Mouse (Mus musculus) ES-E14 (cell line): ENCODE results near the gene Grin2a. TPM values are rescaled to one million over a fixed set of nuclear protein-coding genes. Genes with fewer than 3 reads are reported as not detected.

Source experiments
- DNase-seq: peaks from one replicate; pipeline ENCODE4 v3.0.0-alpha.2; 2013; ENCODE audit warnings: low read depth, low spot score
- H3K27ac ChIP-seq: 2 replicates; pipeline ENCODE4 v1.5.1; 2012; ENCODE audit warnings: low read depth, mild to moderate bottlenecking, low read length, moderate library complexity, mixed read lengths; ENCODE audit not compliant: poor library complexity, insufficient read depth, severe bottlenecking
- H3K36me3 ChIP-seq: 2 replicates; pipeline ENCODE4 v1.6.1; 2012; ENCODE audit warnings: mild to moderate bottlenecking, low read length, moderate library complexity, mixed read lengths; ENCODE audit not compliant: control insufficient read depth, poor library complexity, insufficient read depth, severe bottlenecking
- H3K4me1 ChIP-seq, 2 experiments: fragments of 150-350 bp in 1 of 2; sonication (generic) in 1 of 2; 2 replicates each; pipeline ENCODE4 v1.6.1; 2012; ENCODE audit warnings: low read length in 2 of 2, mild to moderate bottlenecking in 1 of 2, mixed read lengths in 1 of 2; ENCODE audit not compliant: control insufficient read depth in 2 of 2, insufficient read depth in 2 of 2, poor library complexity in 1 of 2
- H3K4me3 ChIP-seq, 2 experiments: fragments of 150-350 bp in 1 of 2; sonication (generic) in 1 of 2; 2 replicates each; pipeline ENCODE4 v1.5.1; 2012; ENCODE audit warnings: low read length in 2 of 2, low read depth in 1 of 2, mild to moderate bottlenecking in 1 of 2, mixed read lengths in 1 of 2; ENCODE audit not compliant: insufficient read depth in 1 of 2, poor library complexity in 1 of 2, severe bottlenecking in 1 of 2
- H3K9ac ChIP-seq: 2 replicates; pipeline ENCODE4 v1.6.1; 2012; ENCODE audit warnings: low read depth, mild to moderate bottlenecking, low read length, mixed read lengths; ENCODE audit not compliant: poor library complexity, insufficient read depth, severe bottlenecking
- H3K9me3 ChIP-seq: fragments of 150-350 bp; sonication (generic); 2 replicates; pipeline ENCODE4 v1.6.1; 2012; ENCODE audit warnings: low read depth, mild to moderate bottlenecking, low read length; ENCODE audit not compliant: control insufficient read depth, insufficient read depth
- CHD2 ChIP-seq: IDR thresholded peaks from 2 replicates; pipeline ENCODE4 v1.6.1; 2014; ENCODE audit warnings: mild to moderate bottlenecking, low read depth, low read length, inconsistent platforms
- HCFC1 ChIP-seq: IDR thresholded peaks from 2 replicates; pipeline ENCODE4 v1.6.1; 2012; ENCODE audit warnings: low read length, inconsistent platforms, borderline replicate concordance; ENCODE audit not compliant: insufficient read depth
- MAFK ChIP-seq: IDR thresholded peaks from 2 replicates; pipeline ENCODE4 v1.6.1; 2014; ENCODE audit warnings: mild to moderate bottlenecking, low read depth, low read length, inconsistent platforms; ENCODE audit not compliant: insufficient read depth
- ZC3H11A ChIP-seq: IDR thresholded peaks from 2 replicates; pipeline ENCODE4 v1.6.1; 2012; ENCODE audit warnings: low read depth, mild to moderate bottlenecking, inconsistent platforms, low read length, borderline replicate concordance
- ZNF384 ChIP-seq: IDR thresholded peaks from 2 replicates; pipeline ENCODE4 v1.6.1; 2012; ENCODE audit warnings: low read depth, low read length, inconsistent platforms
- in situ Hi-C, 2 experiments: fragments of 600-800 bp; cut with MboI; formaldehyde crosslinking; loops; one replicate each; pipeline ENCODE4 v1.15.1; 2025; ENCODE audit warnings: low sequenced_read_pairs in 2 of 2, inconsistent platforms in 1 of 2; ENCODE audit not compliant: unreplicated experiment in 2 of 2
- total RNA-seq: library from RNA; depleted of rRNA; stranded (reverse); fragments of 300-350 nt; gene quantifications from 2 replicates; pipeline ENCODE4 v1.2.3, GENCODE M21; 2012

Grin2a gene
- total RNA-seq, 1 experiment: 0.62 TPM

DNA sequence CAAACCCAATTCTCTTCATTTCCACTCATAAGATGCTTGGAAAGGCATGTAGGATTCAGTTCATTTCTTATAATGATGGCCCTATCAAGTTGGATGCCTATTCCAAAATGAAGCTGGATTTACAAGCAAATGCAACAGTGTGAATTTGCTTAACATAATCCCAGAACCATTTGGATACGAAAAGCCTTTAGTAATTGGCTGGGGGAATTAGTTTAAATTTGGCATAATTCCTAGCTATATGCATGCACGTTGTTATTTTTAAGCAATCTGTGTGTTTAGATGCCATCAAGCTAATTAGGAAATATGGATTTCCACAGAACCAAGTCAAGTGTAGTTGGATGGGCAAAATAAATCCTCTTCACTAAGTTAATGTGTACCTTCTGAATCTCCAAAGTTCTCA, 411.4 kb downstream of the Grin2a start:
- in situ Hi-C loops: no loop called here
- Histone ChIP-seq H3K27ac (no peak overlapping the region), H3K9ac (no peak overlapping the region)

GRCm38 (mm10) chr16:9571793-9572192, 423.6 kb downstream of the Grin2a start:
- Histone ChIP-seq H3K9me3 (no peaks in the 10 kb centered on the region), H3K9ac (no peak overlapping the region), H3K4me3 (no peak overlapping the region), H3K27ac (no peak overlapping the region), H3K36me3 (no peaks in the 10 kb centered on the region), H3K4me1 (no peaks in the 10 kb centered on the region)
- DNase-seq: no peak
- in situ Hi-C loops: no loop called here
- TF ChIP-seq MAFK: no peak
- TF ChIP-seq ZNF384: no peak
- no peak for TF ChIP-seq CHD2
- no peak for TF ChIP-seq ZC3H11A
- no peak for TF ChIP-seq HCFC1

More for the DNA sequence above, 411.4 kb downstream of the Grin2a start:
- no peaks in the 10 kb centered on the region for H3K36me3 ChIP-seq
- H3K4me3 ChIP-seq: no peak overlapping the region
- H3K4me1 ChIP-seq: no peaks in the 10 kb centered on the region
- TF ChIP-seq ZC3H11A (no peak), CHD2 (no peak), HCFC1 (no peak), ZNF384 (no peak), MAFK (no peak)
- no peaks in the 10 kb centered on the region for H3K9me3 ChIP-seq
- DNase-seq: no peak

DNA sequence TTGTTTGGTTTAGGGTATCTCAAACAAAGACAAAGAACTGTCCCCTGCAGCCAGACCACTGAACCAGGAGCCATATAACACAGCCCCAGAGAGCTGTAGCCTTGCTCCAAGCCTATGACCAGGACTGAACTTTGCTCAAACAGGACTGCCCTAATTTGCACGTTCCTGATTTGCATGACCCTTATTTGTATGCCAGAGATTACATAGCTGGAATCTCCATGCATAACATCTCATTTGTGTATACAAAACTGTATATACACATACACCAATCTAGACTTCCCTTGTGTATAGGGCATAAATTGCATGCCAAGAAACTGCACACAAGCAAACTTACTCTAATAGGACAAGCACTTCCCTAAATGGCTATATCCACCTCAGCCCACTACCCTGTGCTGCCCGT, 428.1 kb downstream of the Grin2a start:
- DNase-seq: no peak
- in situ Hi-C loops: no loop called here

DNA sequence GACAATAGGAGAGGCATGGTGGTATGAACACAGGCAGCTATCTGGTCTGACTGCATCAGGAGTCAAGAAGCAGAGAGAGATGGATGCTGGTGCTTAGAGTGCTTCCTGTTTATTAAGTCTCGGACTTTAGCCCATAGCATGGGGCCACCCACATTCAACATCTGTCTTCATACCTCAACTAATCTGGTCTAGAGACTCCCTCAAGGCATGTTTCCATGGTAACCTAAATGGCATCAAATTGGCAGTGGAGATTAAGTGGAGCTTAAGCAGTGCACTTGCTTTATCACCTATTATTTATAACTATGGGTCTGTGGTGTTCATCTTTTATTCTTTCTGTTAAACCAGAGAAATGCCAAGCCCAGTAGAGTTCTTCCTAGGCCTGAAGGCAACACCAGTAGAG, 433.5 kb downstream of the Grin2a start:
- TF ChIP-seq HCFC1 (no peak), CHD2 (no peak), MAFK (no peak), ZNF384 (no peak), ZC3H11A (no peak)
- H3K9me3 ChIP-seq: no peaks in the 10 kb centered on the region
- H3K36me3 ChIP-seq: no peaks in the 10 kb centered on the region
- no peak overlapping the region for H3K4me3 ChIP-seq
- H3K9ac ChIP-seq: no peak overlapping the region
- H3K27ac ChIP-seq: no peak overlapping the region
- in situ Hi-C loops: no loop called here
- H3K4me1 ChIP-seq: no peaks in the 10 kb centered on the region
- no peak for DNase-seq

More for the DNA sequence above, 428.1 kb downstream of the Grin2a start:
- TF ChIP-seq CHD2: no peak
- TF ChIP-seq HCFC1: no peak
- no peak for TF ChIP-seq ZC3H11A
- no peak for TF ChIP-seq ZNF384
- no peak for TF ChIP-seq MAFK
- H3K27ac ChIP-seq: no peak overlapping the region
- H3K4me1 ChIP-seq: no peaks in the 10 kb centered on the region
- no peaks in the 10 kb centered on the region for H3K9me3 ChIP-seq
- H3K4me3 ChIP-seq: no peak overlapping the region
- no peak overlapping the region for H3K9ac ChIP-seq
- no peaks in the 10 kb centered on the region for H3K36me3 ChIP-seq

- H3K4me3 ChIP-seq: no peak overlapping the region
- no peak overlapping the region for H3K9ac ChIP-seq
- TF ChIP-seq HCFC1 (no peak), CHD2 (no peak), ZNF384 (no peak), MAFK (no peak), ZC3H11A (no peak)
- H3K36me3 ChIP-seq: no peaks in the 10 kb centered on the region
- no peaks in the 10 kb centered on the region for H3K9me3 ChIP-seq
- in situ Hi-C loops: no loop called here
- no peak for DNase-seq
- H3K27ac ChIP-seq: no peak overlapping the region
- H3K4me1 ChIP-seq: no peaks in the 10 kb centered on the region
These were observed 460.2 kb downstream of the Grin2a start for GRCm38 (mm10) chr16:9535196-9535595.
